Mouse (Mus musculus): ENCODE data around the gene Akap13.

DNA sequence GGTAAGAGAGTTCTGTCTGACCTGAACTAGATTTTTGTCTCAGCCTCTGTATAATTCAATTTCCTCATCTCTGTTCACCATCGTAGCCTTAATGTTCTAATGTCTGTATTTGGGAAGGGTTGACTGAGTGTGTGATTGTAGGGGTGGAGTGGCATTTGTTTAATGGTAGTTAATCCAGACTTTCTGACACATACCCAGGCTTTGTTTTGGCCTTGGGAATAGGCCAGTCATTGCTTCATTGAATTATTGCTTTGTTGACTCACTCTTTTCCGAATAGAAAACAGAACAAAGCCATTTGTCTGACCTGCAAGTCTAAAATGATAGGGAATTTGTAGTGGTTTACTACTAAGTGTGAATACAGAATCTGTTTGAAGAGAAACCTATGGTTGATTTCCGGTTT is 163.4 kb downstream of the Akap13 start:
- no peak for TF ChIP-seq CTCF (conservative IDR thresholded peaks at IDR 0.05; ENCODE audit: insufficient read depth, insufficient read length, low read depth, low read length)
- no peak for TF ChIP-seq POLR2A (IDR thresholded peaks at IDR 0.05; ENCODE audit: low read depth, low read length)
